Mouse (Mus musculus) small intestine, adult 2 months (tissue): Measurements from ENCODE around the gene Cyth3.

Source experiments
- CTCF ChIP-seq: fragments of 200-500 bp; IDR thresholded peaks from 2 replicates; pipeline ENCODE4 v1.5.1; 2012; ENCODE audit warnings: low read depth, mild to moderate bottlenecking, control low read depth, inconsistent platforms, low read length, moderate library complexity, mixed read lengths; ENCODE audit not compliant: insufficient replicate concordance, insufficient read length; ENCODE audit errors: extremely low read depth
- POLR2A ChIP-seq: fragments of 200-500 bp; IDR thresholded peaks from 2 replicates; pipeline ENCODE4 v1.6.1; 2012; ENCODE audit warnings: low read depth, mild to moderate bottlenecking, control low read depth, inconsistent platforms, low read length, moderate library complexity

DNA sequence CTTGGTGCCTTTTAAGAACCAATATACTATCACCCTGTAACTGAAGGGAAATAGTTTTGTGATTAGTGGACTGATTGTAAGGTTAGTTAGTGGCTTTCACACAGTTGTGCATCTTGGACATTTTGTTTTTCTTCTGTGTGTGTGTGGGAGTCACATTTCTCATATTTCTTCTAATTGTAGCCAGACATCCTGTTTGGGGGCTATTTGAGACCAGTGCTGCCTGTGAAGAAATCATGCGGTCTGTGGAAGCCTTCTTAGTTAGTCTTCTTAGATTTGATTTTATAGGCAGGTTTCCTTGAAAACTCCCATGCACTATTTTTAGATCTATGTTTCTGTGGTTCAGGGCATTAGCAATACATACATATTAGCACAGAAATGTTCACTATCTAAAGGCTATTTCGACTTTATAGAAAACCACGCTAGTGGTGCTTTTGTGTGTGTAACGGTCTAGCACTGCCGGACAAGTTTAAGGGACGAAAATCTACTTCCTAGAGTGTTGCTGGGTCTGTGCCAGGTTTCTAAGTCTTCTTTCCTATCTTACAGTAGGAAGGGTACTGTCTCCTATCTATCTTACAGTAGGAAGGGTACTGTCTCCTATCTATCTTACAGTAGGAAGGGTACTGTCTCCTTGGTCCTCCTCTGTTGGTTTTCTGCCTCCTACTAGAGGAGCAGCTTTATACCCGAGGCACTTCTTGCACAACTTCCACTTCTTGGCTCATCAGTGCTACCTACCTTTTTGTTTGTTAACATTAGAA lies 16.4 kb downstream of the Cyth3 start:
- TF ChIP-seq CTCF (no peak), POLR2A (no peak)
